Mouse (Mus musculus) intestine, postnatal 0 days (tissue): ENCODE data around the gene Borcs8. TPM values are rescaled to one million over a fixed set of nuclear protein-coding genes. Genes with fewer than 3 reads are reported as not detected.

ENCODE experiments used
- ATAC-seq: fragments of 200-750 bp; cut with Nextera tagmentation; 2 replicates; pipeline ENCODE4 v1.8.0; 2017; ENCODE audit warnings: mild to moderate bottlenecking, moderate TSS enrichment, moderate library complexity
- H3K27ac ChIP-seq: fragments of 300-500 bp; sonication (generic); 2 replicates; pipeline ENCODE4 v1.5.1; 2014; ENCODE audit warnings: mild to moderate bottlenecking, low read depth, low read length, moderate library complexity
- H3K27me3 ChIP-seq: fragments of 300-500 bp; sonication (generic); replicated peaks from 2 replicates; pipeline ENCODE4 v1.6.1; 2014; ENCODE audit warnings: low read length, mixed read lengths; ENCODE audit not compliant: control insufficient read depth, insufficient read depth
- H3K36me3 ChIP-seq: fragments of 300-500 bp; sonication (generic); 2 replicates; pipeline ENCODE4 v1.6.1; 2014; ENCODE audit warnings: mild to moderate bottlenecking, moderate library complexity; ENCODE audit not compliant: control insufficient read depth, insufficient read depth
- H3K4me1 ChIP-seq: fragments of 300-500 bp; sonication (generic); replicated peaks from 2 replicates; pipeline ENCODE4 v1.6.1; 2014; ENCODE audit warnings: antibody characterized with exemption, low read length, mixed read lengths; ENCODE audit not compliant: control insufficient read depth, insufficient read depth
- H3K4me2 ChIP-seq: fragments of 300-500 bp; sonication (generic); replicated peaks from 2 replicates; pipeline ENCODE4 v1.6.1; 2014; ENCODE audit warnings: low read depth, mild to moderate bottlenecking, moderate library complexity
- H3K4me3 ChIP-seq: fragments of 300-500 bp; sonication (generic); 2 replicates; pipeline ENCODE4 v1.5.1; 2014; ENCODE audit warnings: low read depth, low read length
- H3K9ac ChIP-seq: fragments of 300-500 bp; sonication (generic); 2 replicates; pipeline ENCODE4 v1.6.1; 2014; ENCODE audit warnings: mild to moderate bottlenecking, low read depth, low read length
- H3K9me3 ChIP-seq: fragments of 300-500 bp; sonication (generic); 2 replicates; pipeline ENCODE4 v1.6.1; 2016; ENCODE audit warnings: mixed run types; ENCODE audit not compliant: control insufficient read depth
- CTCF ChIP-seq: sonication (generic); IDR thresholded peaks from 2 replicates; pipeline ENCODE4 v1.5.1; 2016; ENCODE audit warnings: low read depth, mild to moderate bottlenecking, control low read depth, antibody characterized with exemption, moderate library complexity
- WGBS: fragments of 180-500 bp; shearing (Covaris S2); extraction: QIAGEN DNeasy Blood & Tissue Kit; methylation state at CpG from one replicate; pipeline ENCODE4 v1.1.7; 2014; 5-methylcytosine and 5-hydroxymethylcytosine counted together
- polyA plus RNA-seq: library from polyadenylated mRNA; unstranded; fragments of >200 nt; fragmentation: Nextera tagmentation; extraction: Ambion mirVana; gene quantifications from 2 replicates; pipeline ENCODE4 v1.2.1, GENCODE M21; 2015

The Borcs8 gene
- polyA plus RNA-seq, 1 experiment from 2014 or later = 32.5 TPM

DNA sequence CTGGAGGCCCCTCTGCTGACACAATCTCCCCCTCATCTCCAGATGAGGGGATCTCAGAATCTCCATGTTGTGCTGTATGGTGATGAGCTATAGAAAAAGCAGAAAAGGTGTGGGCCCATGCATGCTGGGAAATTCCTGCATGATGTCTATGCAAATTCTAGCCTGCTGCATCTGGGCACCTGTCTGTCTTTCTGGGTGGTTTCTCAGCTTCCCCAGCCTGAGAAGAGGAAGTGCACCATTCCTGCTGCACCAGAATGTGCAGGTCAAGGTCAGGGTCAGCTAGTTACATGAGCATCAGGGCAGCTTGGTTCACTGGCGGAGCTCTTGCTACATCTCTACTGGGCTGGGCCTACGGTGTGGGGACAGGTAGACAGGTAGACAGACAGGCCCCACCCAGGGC lies 28.8 kb upstream of the Borcs8 start:
- Histone ChIP-seq H3K36me3 (no peaks in the 10 kb centered on the region), H3K4me3 (no peak overlapping the region), H3K4me1 (no peaks in the 10 kb centered on the region), H3K4me2 (no peak overlapping the region), H3K27me3 (peaks cover 44% of the 10 kb centered on the region), H3K9me3 (no peaks in the 10 kb centered on the region), H3K9ac (no peak overlapping the region), H3K27ac (no peak overlapping the region)
- 62% methylated on average over 2 of the region's 2 CpGs for WGBS
- no peak for ATAC-seq
- no peak for TF ChIP-seq CTCF

DNA sequence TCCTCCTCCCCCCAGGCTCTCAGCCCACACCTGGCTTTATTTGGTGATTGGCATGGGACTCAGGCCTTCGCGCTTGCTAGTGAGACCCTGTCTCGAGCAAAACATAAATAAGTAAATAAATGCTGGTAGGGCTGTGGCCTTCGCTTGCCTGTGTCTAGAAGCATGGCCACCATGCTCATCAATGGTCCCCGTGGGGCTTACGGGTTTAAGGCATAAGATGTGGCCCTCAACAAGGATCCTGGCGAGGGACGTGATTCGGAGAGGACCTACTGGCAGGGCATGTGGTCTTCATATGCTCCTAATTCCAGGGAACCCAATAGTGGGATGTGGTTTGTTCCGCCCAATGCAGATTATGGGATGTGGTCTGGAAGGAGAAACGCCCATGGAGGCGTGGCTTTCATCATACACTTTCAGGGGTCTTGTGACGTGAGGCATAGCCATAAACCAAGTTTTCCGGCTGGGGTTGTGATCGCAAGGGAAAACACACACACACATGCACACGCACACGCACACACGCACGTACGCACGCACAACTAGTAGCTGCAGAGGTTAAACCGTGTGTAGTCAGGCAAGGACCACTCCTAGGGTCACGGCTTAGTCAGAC lies 28.0 kb upstream of the Borcs8 start:
- H3K9ac ChIP-seq = no peak overlapping the region
- H3K27me3 ChIP-seq = peaks cover 45% of the 10 kb centered on the region
- H3K4me2 ChIP-seq = no peak overlapping the region
- H3K27ac ChIP-seq = no peak overlapping the region
- no peaks in the 10 kb centered on the region for H3K4me1 ChIP-seq
- WGBS = 46% methylated on average over 23 of the region's 23 CpGs
- no peak for TF ChIP-seq CTCF
- no peak for ATAC-seq
- H3K4me3 ChIP-seq = no peak overlapping the region
- H3K36me3 ChIP-seq = no peaks in the 10 kb centered on the region
- H3K9me3 ChIP-seq = no peaks in the 10 kb centered on the region

DNA sequence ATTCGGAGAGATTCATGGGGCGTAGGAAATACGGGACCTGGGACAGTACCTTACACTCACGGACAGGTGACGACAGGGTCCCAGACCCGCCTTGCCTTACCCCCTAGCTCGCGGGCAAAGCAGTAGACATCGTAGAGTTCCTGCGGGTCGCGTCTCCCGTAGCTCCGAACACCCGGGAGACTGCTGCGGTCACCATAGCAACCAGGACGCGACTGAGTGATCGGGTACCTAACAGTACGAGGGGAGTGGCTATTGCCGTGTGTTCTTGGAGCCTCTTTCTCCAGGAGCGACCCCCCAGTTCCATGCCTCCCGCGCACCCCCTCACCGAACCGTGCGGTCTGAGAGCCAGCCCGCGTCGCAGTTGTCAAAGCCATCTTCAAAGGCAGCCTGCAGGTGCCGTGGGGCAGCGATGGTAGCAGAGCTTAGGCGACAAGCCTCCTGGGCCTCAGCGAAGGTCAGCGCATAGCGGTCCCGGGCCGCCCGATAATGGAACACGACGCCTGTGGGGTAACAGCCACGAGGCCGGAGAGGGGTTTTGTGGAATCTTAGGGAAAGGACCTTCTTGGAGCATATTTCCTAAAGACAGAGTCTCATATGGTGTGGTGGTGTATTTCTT lies 26.8 kb upstream of the Borcs8 start:
- Histone ChIP-seq H3K4me1 (no peaks in the 10 kb centered on the region), H3K4me3 (no peak overlapping the region), H3K4me2 (no peak overlapping the region), H3K27me3 (peaks cover 45% of the 10 kb centered on the region), H3K9me3 (no peaks in the 10 kb centered on the region), H3K27ac (no peak overlapping the region), H3K36me3 (no peaks in the 10 kb centered on the region), H3K9ac (no peak overlapping the region)
- 9% methylated on average over 43 of the region's 43 CpGs for WGBS
- ATAC-seq = no peak
- TF ChIP-seq CTCF = no peak

DNA sequence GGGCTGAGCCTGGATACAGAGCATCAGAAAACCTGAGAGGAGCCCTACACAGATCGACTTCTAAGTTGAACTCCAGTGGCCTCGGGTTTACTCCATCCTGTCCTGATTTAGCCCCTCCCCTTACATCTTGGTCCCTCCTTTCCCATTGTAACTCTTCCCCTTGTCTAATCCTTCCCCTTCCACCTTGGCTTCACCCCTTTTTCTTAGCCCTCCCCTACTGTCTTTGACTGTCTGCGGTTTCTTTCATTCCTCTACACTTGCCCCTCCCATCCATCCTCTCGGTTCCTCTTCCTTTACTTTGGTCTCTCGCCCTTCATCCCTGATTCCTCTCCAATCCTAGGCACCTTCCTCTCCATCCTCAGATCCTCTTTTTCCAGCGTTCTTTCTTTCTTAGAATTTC lies 24.8 kb upstream of the Borcs8 start:
- no peak for ATAC-seq
- WGBS = 27% methylated on average over 6 of the region's 6 CpGs
- no peak overlapping the region for H3K9ac ChIP-seq
- H3K4me1 ChIP-seq = no peaks in the 10 kb centered on the region
- no peak overlapping the region for H3K4me2 ChIP-seq
- no peak overlapping the region for H3K27ac ChIP-seq
- H3K36me3 ChIP-seq = no peaks in the 10 kb centered on the region
- peaks cover 53% of the 10 kb centered on the region for H3K27me3 ChIP-seq
- no peak for TF ChIP-seq CTCF
- H3K9me3 ChIP-seq = no peaks in the 10 kb centered on the region
- no peak overlapping the region for H3K4me3 ChIP-seq

DNA sequence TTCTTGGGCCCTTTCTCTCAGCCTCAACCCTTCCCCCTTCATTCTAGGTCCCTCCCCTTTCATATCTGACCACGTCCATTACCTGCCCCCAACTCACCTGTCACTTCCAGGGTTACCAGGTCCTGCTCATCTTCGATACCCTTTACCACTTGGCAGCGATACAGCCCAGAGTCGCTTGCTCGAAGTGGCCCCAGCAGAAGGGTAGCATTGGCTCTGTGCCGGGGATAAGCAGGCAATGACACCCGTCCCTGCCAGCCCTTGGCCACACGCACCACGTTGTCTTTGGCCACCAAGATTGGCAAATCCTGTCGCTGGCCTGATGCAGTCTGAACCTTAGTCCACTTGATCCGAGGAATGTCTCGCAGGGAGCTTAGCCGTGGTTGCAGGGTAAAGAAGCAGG lies 24.4 kb upstream of the Borcs8 start:
- no peaks in the 10 kb centered on the region for H3K4me1 ChIP-seq
- no peak overlapping the region for H3K4me3 ChIP-seq
- peaks cover 55% of the 10 kb centered on the region for H3K27me3 ChIP-seq
- H3K9ac ChIP-seq = no peak overlapping the region
- H3K9me3 ChIP-seq = no peaks in the 10 kb centered on the region
- 65% methylated on average over 13 of the region's 13 CpGs for WGBS
- no peak for TF ChIP-seq CTCF
- H3K4me2 ChIP-seq = no peak overlapping the region
- no peaks in the 10 kb centered on the region for H3K36me3 ChIP-seq
- ATAC-seq = no peak
- no peak overlapping the region for H3K27ac ChIP-seq

DNA sequence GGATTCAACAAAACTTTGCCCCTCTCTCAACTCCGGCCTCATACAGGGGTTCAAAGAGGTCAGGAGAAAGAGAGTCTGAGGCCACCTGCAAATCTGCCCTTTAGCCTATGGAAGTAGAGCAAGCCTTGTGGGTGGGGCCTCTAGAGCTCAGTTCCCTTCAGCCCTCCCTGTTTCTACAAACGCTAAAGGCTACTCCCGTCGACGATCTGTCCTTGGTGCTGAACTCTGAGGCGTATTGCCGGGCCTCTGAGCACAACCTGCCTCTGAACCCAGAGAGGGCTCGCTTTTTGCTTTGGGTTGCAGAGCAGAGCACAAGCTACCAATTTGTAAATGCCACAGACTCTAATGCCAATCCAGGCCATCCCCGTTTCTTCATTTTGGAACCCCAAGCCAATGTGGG lies 21.7 kb upstream of the Borcs8 start:
- Histone ChIP-seq H3K9me3 (no peaks in the 10 kb centered on the region), H3K27ac (no peak overlapping the region), H3K4me3 (no peak overlapping the region), H3K36me3 (no peaks in the 10 kb centered on the region), H3K9ac (no peak overlapping the region), H3K27me3 (peaks cover 43% of the 10 kb centered on the region), H3K4me1 (no peaks in the 10 kb centered on the region), H3K4me2 (no peak overlapping the region)
- no peak for TF ChIP-seq CTCF
- WGBS = 8% methylated on average over 9 of the region's 9 CpGs
- no peak for ATAC-seq
